9 mouse cellular contexts compared by ENCODE assay signal in the genomic region with DNA sequence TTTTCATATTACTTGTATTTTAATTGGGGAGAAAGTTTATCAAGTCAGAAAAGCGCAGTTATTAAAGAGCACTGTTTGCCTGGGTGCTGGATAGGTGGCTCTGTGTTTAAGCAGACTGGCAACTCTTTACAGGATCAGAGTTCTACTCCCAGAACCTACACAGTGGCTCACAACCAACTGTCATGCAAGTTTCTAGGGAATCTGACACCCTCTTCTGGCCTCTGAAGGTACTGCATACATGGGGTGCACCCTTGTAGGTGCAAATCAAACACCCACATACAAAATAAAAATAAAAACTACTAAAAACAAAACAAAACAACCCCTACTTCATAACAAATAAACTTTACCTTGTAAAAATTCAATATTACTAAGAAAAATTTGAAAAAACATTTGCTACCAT.
A peak's percentile ranks its signal among the peaks of the same experiment; 100 is the strongest.
DNase-seq lines count a peak whose midpoint lies in the region; ATAC-seq and TF ChIP-seq lines count a peak whose summit lies in the region.
"Had no signal": no experiment of that assay in that cellular context is flagged by ENCODE, and none has a peak within 500 bp of the region (broad histone marks: within the 10 kb centered on the region; RNA-seq: fewer than 3 reads in every experiment).

No protein-coding gene starts in this region.

- no peak overlapping the region for H3K9ac ChIP-seq in kidney, embryonic 16.5 days (replicated peaks; ENCODE audit: low read length)
- no peak overlapping the region for H3K9ac ChIP-seq in liver, postnatal 0 days (replicated peaks)
- H3K9ac ChIP-seq: hindbrain, embryonic 15.5 days had no signal

- no peaks in the 10 kb centered on the region for H3K4me1 ChIP-seq in kidney, adult 2 months (ENCODE audit: control insufficient read depth, insufficient read depth, low read length)
- H3K4me1 ChIP-seq in kidney, embryonic 16.5 days (ENCODE audit: insufficient read depth, low read length), result no peaks in the 10 kb centered on the region
- 0 out of 2 replicates have a peak, but pooled peaks cover 4% of the 10 kb centered on the region for H3K4me1 ChIP-seq in liver, postnatal 0 days (ENCODE audit: insufficient read depth)
- H3K4me1 ChIP-seq: hindbrain, embryonic 15.5 days had no signal

- ATAC-seq in kidney, embryonic 16.5 days (ENCODE audit: low FRiP score, low TSS enrichment), result no peak
- peak; percentile 58 for ATAC-seq in liver, postnatal 0 days

- H3K9me3 ChIP-seq in kidney, embryonic 16.5 days (ENCODE audit: low read length), result no peaks in the 10 kb centered on the region
- no peaks in the 10 kb centered on the region for H3K9me3 ChIP-seq in liver, postnatal 0 days (ENCODE audit: low read length)
- H3K9me3 ChIP-seq: hindbrain, embryonic 15.5 days had no signal

- TF ChIP-seq EP300 in liver, postnatal 0 days (IDR thresholded peaks at IDR 0.05; ENCODE audit: low read depth), result no peak

- 98% methylated on average over 1 of the region's 1 CpGs for WGBS in kidney, adult 2 months
- 74% methylated on average over 1 of the region's 1 CpGs for WGBS in kidney, embryonic 16.5 days
- 75% methylated on average over 1 of the region's 1 CpGs for WGBS in liver, postnatal 0 days (ENCODE audit: insufficient replicate concordance)

- no peak overlapping the region for H3K27ac ChIP-seq in kidney, adult 2 months (ENCODE audit: insufficient read depth, low read depth, low read length)
- H3K27ac ChIP-seq in kidney, embryonic 16.5 days (ENCODE audit: low read length), result no peak overlapping the region
- peak overlapping the region; percentile 79 for H3K27ac ChIP-seq in liver, postnatal 0 days (ENCODE audit: low read depth)
- H3K27ac ChIP-seq: hindbrain, embryonic 15.5 days had no signal

- no peak for TF ChIP-seq POLR2A in kidney, adult 2 months (IDR thresholded peaks at IDR 0.05; ENCODE audit: low read depth, low read length)

- no peak overlapping the region for H3K4me2 ChIP-seq in kidney, embryonic 16.5 days (replicated peaks; ENCODE audit: low read depth, low read length)
- no peak overlapping the region for H3K4me2 ChIP-seq in liver, postnatal 0 days (ENCODE audit: low read depth, low read length)
- H3K4me2 ChIP-seq: hindbrain, embryonic 15.5 days had no signal

- no peaks in the 10 kb centered on the region for H3K27me3 ChIP-seq in kidney, adult 2 months (replicated peaks; ENCODE audit: control insufficient read depth, insufficient read depth, low read length)
- H3K27me3 ChIP-seq in kidney, embryonic 16.5 days (ENCODE audit: insufficient read depth, low read length), result no peaks in the 10 kb centered on the region
- H3K27me3 ChIP-seq in liver, postnatal 0 days (ENCODE audit: insufficient read depth, low read length), result no peaks in the 10 kb centered on the region
- H3K27me3 ChIP-seq: hindbrain, embryonic 15.5 days had no signal

- H3K36me3 ChIP-seq in kidney, adult 2 months (ENCODE audit: control insufficient read depth, insufficient read depth, low read length), result no peaks in the 10 kb centered on the region
- no peaks in the 10 kb centered on the region for H3K36me3 ChIP-seq in kidney, embryonic 16.5 days (ENCODE audit: insufficient read depth, low read length)
- H3K36me3 ChIP-seq in liver, postnatal 0 days (replicated peaks; ENCODE audit: insufficient read depth, low read length), result no peaks in the 10 kb centered on the region
- H3K36me3 ChIP-seq: hindbrain, embryonic 15.5 days had no signal

- TF ChIP-seq CTCF in kidney, adult 2 months (conservative IDR thresholded peaks at IDR 0.05; ENCODE audit: insufficient read depth, insufficient read length, low read depth, low read length), result peak; percentile 49; the same call in 1 of the 2 replicates
- peak; percentile 65 for TF ChIP-seq CTCF in liver, postnatal 0 days (IDR thresholded peaks at IDR 0.05; ENCODE audit: low read depth)

- peak; percentile 56 to 89 for DNase-seq in adrenal gland, adult (ENCODE audit: inconsistent age in 2 of 2, low spot score in 1 of 2)
- DNase-seq in adrenal gland, postnatal 4 days (ENCODE audit: low spot score in 2 of 2), result no peak
- DNase-seq in kidney, adult 2 months, result peak; percentile 24
- DNase-seq in adrenal gland, adult 2 months, result peak; percentile 60
- peak; percentile 53 for DNase-seq in liver, postnatal 0 days
- DNase-seq in urinary bladder, postnatal 36 days (ENCODE audit: low spot score in 2 of 2), result no peak
- DNase-seq in right cerebral cortex, postnatal 25 days, result no peak

- no peak overlapping the region for H3K4me3 ChIP-seq in kidney, adult 2 months (ENCODE audit: insufficient read depth, low read depth, low read length)
- no peak overlapping the region for H3K4me3 ChIP-seq in kidney, embryonic 16.5 days (ENCODE audit: low read length)
- H3K4me3 ChIP-seq in liver, postnatal 0 days (ENCODE audit: low read depth, low read length), result no peak overlapping the region
- H3K4me3 ChIP-seq: hindbrain, embryonic 15.5 days had no signal

Comparison
In these comparisons a context has a peak if more than half of its experiments do, and no peak if none do; other contexts are left out.
1. DNase-seq: peak in adrenal gland, adult (2 of 2), kidney, adult 2 months (single experiment), adrenal gland, adult 2 months (single experiment) and liver, postnatal 0 days (single experiment); none in adrenal gland, postnatal 4 days (0 of 2), urinary bladder, postnatal 36 days (0 of 2) and right cerebral cortex, postnatal 25 days (single experiment).